Comparison of ENCODE assay signal across 8 mouse cellular contexts in the genomic region with DNA sequence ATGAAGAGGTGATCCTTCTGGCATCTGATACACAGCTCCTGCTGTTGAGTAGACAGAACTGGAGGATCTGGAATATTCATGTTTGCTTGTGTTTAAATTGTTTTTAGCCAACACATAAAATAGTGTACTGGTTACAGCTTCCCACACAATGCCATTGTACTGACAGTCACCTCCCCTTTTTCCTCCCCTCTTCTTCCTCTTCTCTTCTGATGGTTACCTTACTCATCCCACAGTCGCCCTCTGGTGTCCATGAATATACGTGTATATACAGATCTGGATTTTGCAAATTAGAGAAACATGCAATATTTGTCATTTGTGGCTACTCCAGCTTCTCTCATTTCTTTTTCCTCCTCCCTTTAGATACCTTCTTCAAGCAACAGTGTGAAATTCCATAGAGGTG. TPM values are rescaled to one million over a fixed set of nuclear protein-coding genes. Genes with fewer than 3 reads are reported as not detected.
DNase-seq lines count a peak whose midpoint lies in the region; TF ChIP-seq lines count a peak whose summit lies in the region.
"Had no signal": no experiment of that assay in that cellular context is flagged by ENCODE, and none has a peak within 500 bp of the region (broad histone marks: within the 10 kb centered on the region; RNA-seq: fewer than 3 reads in every experiment).

No protein-coding gene starts in this region.

- WGBS in kidney, adult 2 months, result 33% methylated on average over 2 of the region's 2 CpGs

- no peak overlapping the region for H3K27ac ChIP-seq in kidney, adult 2 months (ENCODE audit: insufficient read depth, low read depth, low read length)

- H3K27me3 ChIP-seq in kidney, adult 2 months (replicated peaks; ENCODE audit: control insufficient read depth, insufficient read depth, low read length), result no peaks in the 10 kb centered on the region

- no peaks in the 10 kb centered on the region for H3K36me3 ChIP-seq in kidney, adult 2 months (ENCODE audit: control insufficient read depth, insufficient read depth, low read length)

- H3K4me3 ChIP-seq in kidney, adult 2 months (ENCODE audit: insufficient read depth, low read depth, low read length), result no peak overlapping the region

- no peak for TF ChIP-seq CTCF in kidney, adult 2 months (conservative IDR thresholded peaks at IDR 0.05; ENCODE audit: insufficient read depth, insufficient read length, low read depth, low read length)
- no peak for TF ChIP-seq CTCF in brain, embryonic 14.5 days (IDR thresholded peaks at IDR 0.05; ENCODE audit: borderline replicate concordance, extremely low read depth, insufficient read depth, insufficient read length)

- peak; percentile 34 for DNase-seq in kidney, adult 2 months
- no peak for DNase-seq in kidney, adult 11 months
- peak; percentile 50 to 70 for DNase-seq in CD8-positive naive resting alpha-beta T cell, adult 2 months (ENCODE audit: low read depth in 2 of 2, low spot score in 2 of 2)
- peak; percentile 14 for DNase-seq in brain, embryonic 14.5 days (ENCODE audit: low read depth)
- DNase-seq in lung, postnatal 14 days, result peak; percentile 64
- peak; percentile 83 for DNase-seq in thymus, postnatal 4 days
- no peak for DNase-seq in ovary, adult 18-20 months (ENCODE audit: low spot score)

- no peak for TF ChIP-seq POLR2A in kidney, adult 2 months (IDR thresholded peaks at IDR 0.05; ENCODE audit: low read depth, low read length)
- TF ChIP-seq POLR2A in brain, embryonic 14.5 days (IDR thresholded peaks at IDR 0.05; ENCODE audit: borderline replicate concordance, extremely low read depth, insufficient read depth, insufficient read length, poor library complexity, severe bottlenecking), result no peak

- H3K4me1 ChIP-seq in kidney, adult 2 months (ENCODE audit: control insufficient read depth, insufficient read depth, low read length), result no peaks in the 10 kb centered on the region

RNA-seq across cellular contexts. Expression of a gene that starts 1.5 kb away (rescaled TPM):
- polyA plus RNA-seq in kidney, adult 2 months (2012; rRNA removed), result 0.29 and 2.6 TPM in 2 replicates
- polyA plus RNA-seq in brain, embryonic 14.5 days (2012; rRNA removed), result 0.07 TPM in 1 of 2 replicates, not detected in the other
- polyA plus RNA-seq: neural tube, embryonic 11.5 days had no signal

RNA-seq across cellular contexts. Expression of a gene that starts 50.2 kb away (rescaled TPM):
- 4.0 and 7.3 TPM in 2 replicates for polyA plus RNA-seq in kidney, adult 2 months (2012; rRNA removed)
- 0.53 and 0.77 TPM in 2 replicates for polyA plus RNA-seq in brain, embryonic 14.5 days (2012; rRNA removed)

RNA-seq across cellular contexts. Expression of a gene that starts 59.8 kb away (rescaled TPM):
- polyA plus RNA-seq in kidney, adult 2 months (2012; rRNA removed), result 0.10 and 0.30 TPM in 2 replicates
- polyA plus RNA-seq in brain, embryonic 14.5 days (2012; rRNA removed), result 0.05 and 0.07 TPM in 2 replicates
- polyA plus RNA-seq: neural tube, embryonic 11.5 days had no signal

Comparison
In these comparisons a context has a peak if more than half of its experiments do, and no peak if none do; other contexts are left out.
1. DNase-seq: peak in kidney, adult 2 months (single experiment), CD8-positive naive resting alpha-beta T cell, adult 2 months (2 of 2), brain, embryonic 14.5 days (single experiment), lung, postnatal 14 days (single experiment) and thymus, postnatal 4 days (single experiment); none in kidney, adult 11 months (single experiment) and ovary, adult 18-20 months (single experiment).